ENCODE assay signal across 8 mouse cellular contexts in the genomic region with DNA sequence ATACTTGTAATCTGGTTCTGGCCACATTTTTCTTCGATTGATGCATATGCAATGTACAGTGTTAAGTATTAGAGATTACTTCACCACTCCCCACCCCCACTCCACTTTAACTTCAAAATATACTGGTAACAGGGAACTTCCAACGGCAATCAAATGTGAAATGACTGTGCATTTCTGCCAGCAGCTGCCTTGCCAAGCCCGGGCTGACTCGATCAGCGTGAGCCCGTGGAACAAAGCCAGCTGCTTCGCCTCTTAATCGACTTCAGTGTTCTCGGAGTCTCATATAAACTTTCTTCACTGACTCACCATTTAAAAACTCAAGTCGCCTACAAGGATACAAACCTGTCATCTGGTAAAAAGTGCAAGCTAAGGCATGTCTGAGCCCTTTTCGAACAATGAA.
DNase-seq lines count a peak whose midpoint lies in the region; ATAC-seq lines count a peak whose summit lies in the region.

No protein-coding gene starts in this region.

- peak; percentile 30 to 62 for DNase-seq in spleen, postnatal 4 days (ENCODE audit: low spot score in 2 of 2)
- DNase-seq in spleen, postnatal 14 days (ENCODE audit: low spot score in 2 of 2): no peak
- DNase-seq in cerebellum, postnatal 25 days: peak; percentile 38 to 69
- DNase-seq in gastrocnemius, postnatal 36 days: peak; percentile 41 to 50
- peak; percentile 21 to 40 for DNase-seq in layer of hippocampus, postnatal 14 days (ENCODE audit: low spot score in 2 of 2)
- no peak for DNase-seq in yolk sac, embryonic 10.5 days (ENCODE audit: low spot score)

- no peaks in the 10 kb centered on the region for H3K36me3 ChIP-seq in stomach, embryonic 14.5 days (ENCODE audit: control insufficient read depth, insufficient read depth, low read length)

- 0 out of 2 replicates have a peak overlapping the region, but pooled peaks have one; percentile 5 for H3K4me2 ChIP-seq in stomach, embryonic 14.5 days (replicated peaks; ENCODE audit: low read depth, low read length)

- H3K27ac ChIP-seq in stomach, embryonic 14.5 days (ENCODE audit: low read length): no peak overlapping the region

- no peaks in the 10 kb centered on the region for H3K9me3 ChIP-seq in stomach, embryonic 14.5 days (ENCODE audit: control insufficient read depth, low read depth, low read length)

- intact Hi-C loops in gastrocnemius, postnatal 36 days (cut with DNase I): no loop called here

- H3K4me3 ChIP-seq in stomach, embryonic 14.5 days (ENCODE audit: low read depth, low read length): no peak overlapping the region

- H3K4me1 ChIP-seq in stomach, embryonic 14.5 days (ENCODE audit: control insufficient read depth, insufficient read depth, low read length): no peaks in the 10 kb centered on the region

- peak; percentile 92 for ATAC-seq in megakaryocyte, adult 5-6 weeks (ENCODE audit: poor library complexity, severe bottlenecking)
- peak; percentile 42; the same call in 1 of the 2 replicates for ATAC-seq in stomach, embryonic 14.5 days (ENCODE audit: insufficient number of reproducible peaks, insufficient read depth, low FRiP score, low read depth)

- H3K27me3 ChIP-seq in stomach, embryonic 14.5 days (ENCODE audit: control insufficient read depth, insufficient read depth, low read length): no peaks in the 10 kb centered on the region

- H3K9ac ChIP-seq in stomach, embryonic 14.5 days (replicated peaks; ENCODE audit: low read depth, low read length): no peak overlapping the region

- 32% methylated on average over 11 of the region's 11 CpGs for WGBS in stomach, embryonic 14.5 days

Comparison
In these comparisons a context has a peak if more than half of its experiments do, and no peak if none do; other contexts are left out.
1. DNase-seq: peak in spleen, postnatal 4 days (2 of 2), cerebellum, postnatal 25 days (2 of 2), gastrocnemius, postnatal 36 days (2 of 2) and layer of hippocampus, postnatal 14 days (2 of 2); none in spleen, postnatal 14 days (0 of 2) and yolk sac, embryonic 10.5 days (single experiment).